Mouse (Mus musculus): Measurements from ENCODE around the gene Slc25a39.
"Not testable (repeated sequence)": the region's sequence is repeated elsewhere in the genome, so short reads cannot be mapped to it uniquely, and the experiment has no call there.

Gene Slc25a39

DNA sequence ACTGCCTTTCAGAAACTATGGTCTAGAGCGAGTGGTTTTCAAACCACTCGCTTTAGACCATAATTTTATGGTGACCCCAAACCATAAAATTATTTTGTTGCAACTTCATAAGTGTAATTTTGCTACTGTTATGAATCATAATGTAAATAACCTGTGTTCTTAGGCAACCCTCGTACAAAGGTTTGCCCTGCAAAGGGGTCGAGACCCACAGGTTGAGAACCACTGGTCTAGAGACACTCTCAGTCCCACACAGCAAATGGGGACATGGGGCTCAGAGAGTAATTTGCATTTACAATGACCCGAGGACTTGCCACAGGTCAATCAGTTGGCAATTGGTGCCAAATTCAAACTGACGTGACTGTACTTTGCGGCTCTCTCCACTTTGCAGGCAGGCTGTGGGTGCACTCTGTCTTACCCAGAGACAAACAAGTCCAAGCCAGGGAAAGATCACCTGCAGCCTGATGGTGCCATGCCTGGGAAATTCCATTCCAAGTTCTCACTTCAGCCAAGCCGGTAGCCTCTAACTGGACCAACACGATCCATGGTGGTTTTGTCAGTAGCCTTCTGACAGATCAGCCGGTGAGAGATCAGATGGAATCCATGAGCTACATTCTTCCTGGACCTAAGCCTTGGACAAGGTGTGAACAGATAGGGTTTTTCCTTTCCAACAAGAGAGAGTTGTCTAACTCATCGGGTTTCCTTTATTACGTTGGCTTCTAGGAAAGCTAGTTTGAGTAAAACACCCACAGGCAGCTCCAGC is 35.6 kb downstream of the Slc25a39 start:
- DNase-seq (ENCODE audit: low read depth, low spot score) = no peak

DNA sequence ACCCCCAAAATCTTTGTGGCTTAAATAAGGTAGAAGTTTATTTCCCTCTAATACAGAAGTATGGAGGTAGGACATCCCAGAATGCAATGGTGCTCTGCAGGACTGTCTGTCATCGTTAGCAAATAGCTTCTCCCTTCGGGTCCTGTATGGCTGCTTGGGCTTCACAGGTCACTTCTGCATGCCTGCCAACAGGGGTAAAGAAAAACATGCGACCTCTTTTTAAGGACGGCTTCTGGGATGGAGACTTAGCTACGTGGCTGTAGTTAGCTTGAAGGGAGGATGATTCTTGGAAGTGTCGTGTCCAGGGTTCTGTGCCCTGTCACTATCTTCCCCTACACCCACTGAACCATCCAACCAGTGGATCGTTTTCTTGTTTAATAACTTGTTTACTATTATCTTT is 37.5 kb downstream of the Slc25a39 start:
- DNase-seq (ENCODE audit: low read depth, low spot score) = no peak

DNA sequence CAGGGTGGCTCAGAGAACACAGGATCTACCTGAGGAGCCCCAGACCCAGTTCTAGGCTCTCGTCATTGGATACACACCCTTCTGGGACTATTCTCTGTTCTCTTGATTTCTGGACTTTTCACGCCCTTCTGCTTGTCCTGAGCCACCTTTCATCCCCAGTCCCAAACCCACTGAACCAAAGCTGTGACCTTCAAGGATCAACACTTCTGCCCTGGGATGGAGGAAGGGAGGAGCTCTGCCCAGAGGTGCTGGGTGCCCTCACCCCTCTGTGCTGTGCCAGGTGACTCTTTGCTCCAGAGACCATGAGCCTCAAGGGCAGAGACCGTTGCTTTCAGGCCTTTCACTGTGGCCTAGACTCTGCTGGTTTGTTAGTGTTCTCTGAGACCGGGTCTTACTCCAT is 38.5 kb downstream of the Slc25a39 start:
- DNase-seq (ENCODE audit: low read depth, low spot score) = no peak

DNA sequence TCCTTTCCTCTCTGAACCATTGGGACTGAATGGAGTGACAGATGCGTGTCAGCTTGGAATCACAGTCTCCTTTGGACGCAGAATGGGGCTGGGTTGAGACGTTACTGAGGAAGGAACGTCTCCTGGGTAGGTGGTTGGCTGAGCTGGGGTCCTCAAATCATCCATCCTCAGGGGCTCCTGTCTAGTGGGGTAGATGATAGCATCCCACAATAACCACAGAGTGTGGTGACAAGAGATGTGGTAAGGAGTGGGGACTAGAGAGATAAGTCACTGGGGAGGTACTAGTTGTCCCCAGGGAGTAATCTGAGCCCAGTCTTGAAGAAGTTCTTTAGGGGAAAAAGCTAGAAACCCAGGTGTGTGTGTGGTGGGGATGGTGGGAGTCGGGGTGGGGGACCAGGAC is 39.4 kb downstream of the Slc25a39 start:
- no peak for DNase-seq (ENCODE audit: low read depth, low spot score)

DNA sequence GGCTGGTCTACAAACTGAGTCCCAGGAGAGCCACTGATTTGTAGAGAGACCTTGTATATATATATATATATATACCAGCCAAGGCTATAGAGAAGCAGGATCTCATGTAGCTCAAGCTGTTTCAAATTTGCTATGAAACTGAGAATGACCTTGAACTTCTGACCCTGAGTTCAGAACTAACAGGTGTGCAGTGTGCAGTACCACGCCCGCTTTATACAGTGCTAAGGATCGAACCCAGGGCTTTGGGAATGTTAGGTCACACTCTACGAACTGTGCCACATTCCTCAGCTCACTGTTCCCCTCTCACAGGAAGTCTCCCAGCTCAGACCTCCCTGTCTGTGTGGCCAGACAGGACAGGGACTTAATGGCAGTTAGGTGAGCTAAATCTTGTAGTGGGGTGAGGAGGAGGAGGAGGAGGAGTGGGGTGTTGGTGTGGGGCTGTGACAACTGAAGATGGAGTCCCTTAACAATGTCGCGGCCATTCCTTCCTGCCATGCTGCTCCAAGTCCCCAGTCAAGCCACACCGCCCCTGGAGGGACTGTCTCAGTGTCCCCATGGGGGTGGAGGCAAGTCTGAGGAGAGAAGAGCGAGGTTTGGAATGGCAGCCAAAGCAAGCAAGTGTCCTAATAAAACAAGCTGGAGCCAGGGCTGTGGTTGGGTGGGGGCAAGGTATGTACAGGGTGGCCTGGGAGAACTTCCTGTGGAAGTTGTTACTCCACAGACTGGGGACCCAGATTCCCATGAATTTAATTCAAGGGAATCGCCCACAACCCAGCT is 40.1 kb downstream of the Slc25a39 start:
- no peak for DNase-seq (ENCODE audit: low read depth, low spot score)

DNA sequence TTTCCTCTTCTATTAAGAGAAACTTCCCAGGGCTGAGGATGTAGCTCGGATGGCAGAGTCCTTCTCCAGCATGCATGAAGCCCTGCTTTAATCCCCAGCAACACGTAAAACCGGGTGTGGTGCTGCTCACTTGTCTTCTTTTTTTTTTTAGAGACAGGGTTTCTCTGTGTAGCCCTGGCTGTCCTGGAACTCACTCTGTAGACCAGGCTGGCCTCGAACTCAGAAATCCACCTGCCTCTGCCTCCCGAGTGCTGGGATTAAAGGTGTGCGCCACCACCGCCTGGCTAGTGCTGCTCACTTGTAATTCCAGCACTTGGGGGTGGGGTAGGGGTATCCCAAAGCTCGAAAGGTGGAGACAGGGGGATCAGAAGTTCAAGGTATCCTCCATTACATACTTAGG is 41.6 kb downstream of the Slc25a39 start, which contains the start of gene Slc4a1:
Gene Slc4a1 (minus strand): TSS at position 101 of the 400 bp plus-strand sequence.
- DNase-seq (ENCODE audit: low read depth, low spot score) = not testable (repeated sequence)

DNA sequence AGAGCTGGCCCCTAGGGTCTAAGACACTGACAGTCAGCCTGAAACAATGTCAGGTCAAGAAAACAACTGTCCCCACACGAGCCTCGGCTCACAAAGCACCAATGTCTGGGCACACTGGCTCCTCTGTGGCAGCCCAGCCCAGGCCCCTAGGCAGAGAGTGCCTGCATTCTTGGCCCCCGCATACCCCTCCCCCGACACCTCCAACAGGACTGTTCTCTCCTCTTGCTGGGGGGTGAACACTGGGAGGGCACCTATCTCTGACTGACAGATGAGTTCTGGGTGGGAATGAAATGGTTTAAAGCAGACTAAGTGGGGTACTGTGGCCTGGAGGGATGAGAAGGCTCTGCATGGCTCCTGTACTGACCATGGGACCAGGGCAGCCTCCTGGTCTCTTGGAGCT is 42.0 kb downstream of the Slc25a39 start:
- no peak for DNase-seq (ENCODE audit: low read depth, low spot score)

DNA sequence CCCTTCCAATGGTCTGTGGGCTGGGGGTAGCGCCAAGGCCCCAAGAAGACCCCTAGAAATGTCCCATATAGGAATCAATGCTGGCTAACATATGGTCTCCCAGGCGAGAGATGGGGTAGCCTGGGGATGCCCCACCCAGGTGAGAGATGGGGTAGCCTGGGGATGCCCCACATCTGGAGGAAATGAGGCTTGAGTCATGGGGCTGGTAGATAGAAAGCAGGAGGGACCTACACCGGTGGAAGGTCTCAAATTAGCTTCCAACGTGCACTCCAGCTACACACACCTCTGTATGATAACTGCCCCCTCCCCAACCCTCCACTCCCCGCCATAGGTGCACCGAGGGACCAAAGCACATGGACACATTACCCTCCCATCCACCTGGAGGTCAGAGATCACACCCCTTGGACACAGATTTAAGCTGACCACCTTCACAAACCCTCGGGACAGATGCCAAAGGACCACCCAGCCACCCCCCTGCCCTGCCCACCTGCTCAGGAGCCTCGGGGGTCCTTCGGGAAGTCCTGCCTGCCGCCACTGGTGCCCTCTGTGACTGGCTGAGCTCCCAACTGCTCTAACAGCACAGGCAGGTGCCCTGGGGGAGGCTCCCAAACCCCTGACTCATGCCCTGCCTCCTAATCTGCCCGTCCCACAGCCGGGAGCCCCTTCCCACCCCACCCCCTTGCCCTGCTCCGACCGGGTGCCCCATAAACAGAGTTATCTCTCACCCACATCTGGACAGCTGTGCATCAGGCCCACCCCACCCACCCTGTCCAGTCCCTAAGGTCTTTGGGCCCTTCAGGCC is 43.0 kb downstream of the Slc25a39 start:
- no peak for DNase-seq (ENCODE audit: low read depth, low spot score)

DNA sequence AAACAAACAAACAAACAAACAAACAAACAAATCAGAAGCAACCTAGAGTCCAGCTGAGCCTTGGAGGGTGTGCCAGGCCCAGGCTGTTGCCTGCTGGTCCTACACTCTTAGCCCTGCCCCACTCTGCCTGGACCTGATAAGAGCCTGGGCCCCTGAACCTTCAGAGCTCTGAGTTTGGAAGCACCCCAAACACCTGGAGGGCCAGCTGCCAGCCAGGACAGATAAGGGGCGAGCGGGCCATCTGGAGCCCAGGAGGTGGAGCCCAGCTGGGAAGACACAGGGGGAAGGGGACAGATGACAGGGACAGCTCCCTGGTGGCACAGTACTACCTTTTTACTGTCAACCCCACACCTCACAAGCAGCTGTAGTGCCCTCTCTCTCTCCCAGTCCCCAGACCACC is 44.1 kb downstream of the Slc25a39 start:
- DNase-seq (ENCODE audit: low read depth, low spot score) = no peak

DNA sequence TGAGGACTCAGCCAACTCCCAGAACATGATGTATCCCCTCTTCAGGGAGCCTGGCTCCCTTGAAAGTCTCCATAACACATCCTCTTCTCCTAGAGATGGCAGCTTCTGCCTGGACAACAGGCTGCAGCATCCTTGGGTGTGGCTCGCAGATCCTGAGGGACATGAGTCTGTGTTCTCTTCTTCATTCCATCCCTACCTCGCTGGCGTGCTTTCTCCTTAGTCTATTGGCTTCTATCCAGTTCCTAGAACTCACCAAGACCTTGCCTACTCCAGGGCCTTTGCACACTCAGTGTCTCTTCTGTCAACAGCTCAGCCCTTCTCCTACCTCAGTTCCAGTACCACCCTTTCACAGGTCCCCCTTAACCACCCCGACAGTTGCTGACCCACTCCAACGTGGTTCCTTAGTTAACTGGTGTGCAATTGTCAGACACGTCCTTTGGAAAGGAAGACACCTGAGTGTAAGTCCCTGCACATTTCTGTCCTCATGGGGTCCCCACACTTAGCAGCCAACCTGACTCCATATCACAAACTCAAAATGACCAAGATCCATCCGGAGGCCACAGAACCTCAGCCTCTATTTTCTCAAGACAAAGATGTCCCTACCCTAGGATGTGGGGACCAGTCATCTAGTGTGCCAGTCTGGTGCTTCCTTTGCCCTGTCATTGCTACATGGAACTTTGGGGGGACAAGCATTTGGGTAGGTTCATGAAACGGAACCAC is 45.8 kb downstream of the Slc25a39 start:
- DNase-seq (ENCODE audit: low read depth, low spot score) = no peak

DNA sequence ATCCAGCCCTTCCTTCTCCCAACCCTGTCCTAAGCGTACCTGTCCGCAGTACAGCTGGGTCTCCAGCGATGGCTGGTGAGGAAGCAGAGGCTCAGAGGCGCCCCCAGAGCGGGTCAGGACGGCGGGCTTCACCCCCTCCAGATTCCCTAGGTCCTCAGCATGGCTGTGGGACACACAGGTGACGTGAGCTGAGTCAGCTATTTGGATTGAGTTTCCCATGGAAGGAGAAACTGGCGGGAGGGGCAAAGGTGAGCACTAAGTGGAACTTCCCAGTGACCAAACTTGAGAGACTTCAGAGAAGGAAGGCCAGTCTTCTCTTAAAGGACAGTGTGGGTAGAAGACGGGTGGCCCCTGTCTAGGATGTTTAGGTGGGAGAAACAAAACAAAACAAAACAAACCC is 49.4 kb downstream of the Slc25a39 start:
- DNase-seq (ENCODE audit: low read depth, low spot score) = no peak

DNA sequence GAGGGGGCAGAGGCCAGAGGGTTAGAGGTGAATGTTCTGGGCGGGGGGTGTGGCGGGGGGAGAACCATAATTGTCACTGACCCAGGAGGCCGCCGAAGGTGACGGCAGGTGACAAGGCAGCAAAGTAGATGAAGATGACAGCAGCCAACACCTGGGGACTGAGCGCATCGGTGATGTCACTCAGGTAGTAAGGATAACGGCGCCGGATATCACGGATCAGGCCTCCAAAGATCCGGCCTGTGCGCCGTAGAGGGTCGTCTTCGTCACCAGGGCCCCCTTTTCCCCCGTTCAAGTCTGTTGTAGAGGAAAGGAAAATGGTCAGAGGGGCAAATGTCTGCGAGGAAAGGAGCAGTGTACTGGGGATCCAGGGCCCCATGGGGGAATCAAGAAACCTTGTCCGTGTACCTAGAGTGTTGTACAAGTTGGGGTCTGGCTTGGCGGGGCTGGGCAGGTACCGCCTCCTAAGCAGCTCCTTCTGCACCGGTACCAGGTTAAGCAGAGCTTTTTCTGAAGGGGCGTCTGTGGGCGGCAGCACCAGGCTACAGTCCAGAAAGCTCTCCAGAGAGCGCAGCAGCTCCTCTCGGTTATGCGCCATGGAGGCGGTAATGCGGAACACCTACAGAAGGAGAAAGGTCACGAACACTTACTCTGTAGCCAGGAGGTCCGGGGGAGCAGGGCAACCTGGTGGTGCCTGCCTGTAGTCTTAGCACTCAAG is 51.0 kb downstream of the Slc25a39 start:
- no peak for DNase-seq (ENCODE audit: low read depth, low spot score)

DNA sequence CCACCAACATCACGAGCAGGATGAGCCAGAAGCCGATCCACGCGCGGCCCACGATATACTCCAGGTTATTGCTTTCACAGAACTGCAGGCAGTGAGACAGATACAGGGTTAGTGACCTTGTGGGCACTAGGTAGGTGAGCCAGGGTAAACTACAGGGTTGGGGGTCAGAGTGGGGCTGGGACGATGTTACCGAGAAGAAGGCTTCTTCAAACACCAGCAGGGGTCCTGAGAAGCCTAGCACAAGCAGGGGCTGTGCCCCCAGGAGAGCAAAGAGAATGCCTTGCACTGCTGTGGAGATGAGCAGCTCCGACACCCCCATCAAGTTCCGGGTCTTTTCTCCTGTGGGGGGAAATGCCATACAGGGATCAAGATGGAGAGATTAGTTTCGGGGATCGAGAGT is 51.6 kb downstream of the Slc25a39 start:
- no peak for DNase-seq (ENCODE audit: low read depth, low spot score)

DNA sequence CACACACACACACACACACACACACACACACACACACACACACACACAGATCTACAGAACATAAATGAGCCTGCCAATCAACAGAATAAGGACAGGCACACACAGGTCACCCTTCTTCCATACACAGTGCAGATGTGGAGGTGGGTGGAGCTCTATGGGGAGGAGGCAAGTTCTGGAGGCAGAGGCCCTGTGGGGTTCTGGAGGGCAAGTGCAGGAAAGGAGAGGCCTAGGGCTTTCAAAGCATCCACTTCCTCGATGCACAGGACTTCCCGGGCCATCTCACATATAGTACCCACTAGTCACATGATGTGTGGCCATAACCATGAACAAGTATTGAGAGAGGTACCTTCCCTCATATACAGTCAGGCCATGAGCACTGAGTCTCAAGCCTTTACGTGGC is 52.2 kb downstream of the Slc25a39 start:
- DNase-seq (ENCODE audit: low read depth, low spot score) = no peak

DNA sequence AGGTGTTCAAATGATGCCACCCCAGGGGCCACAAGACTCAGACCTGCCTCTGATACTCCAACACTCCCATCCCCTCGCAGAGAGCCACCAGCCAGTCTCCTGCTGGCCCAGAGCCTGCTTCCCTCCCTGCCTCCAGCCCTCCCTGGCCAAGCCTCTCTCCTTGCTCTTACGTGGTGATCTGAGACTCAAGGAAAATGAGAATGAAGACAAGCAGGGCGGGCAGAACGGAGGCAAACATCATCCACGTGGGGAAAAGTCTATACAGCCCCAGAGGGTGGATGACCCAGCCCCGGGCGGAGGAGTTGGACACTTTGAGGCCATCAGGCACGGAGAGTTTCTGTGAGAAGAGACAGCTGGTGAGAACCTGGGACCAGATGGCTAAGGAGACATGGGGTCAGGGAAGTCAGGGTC is 54.7 kb downstream of the Slc25a39 start:
- DNase-seq (ENCODE audit: low read depth, low spot score) = peak; percentile 84
